Mouse (Mus musculus) left cerebral cortex, adult 18-20 months (tissue): ENCODE data around the gene Sox6. TPM values are rescaled to one million over a fixed set of nuclear protein-coding genes. Genes with fewer than 3 reads are reported as not detected.
"Not testable (repeated sequence)": the region's sequence is repeated elsewhere in the genome, so short reads cannot be mapped to it uniquely, and the experiment has no call there.

Experiments used
- DNase-seq, 2 experiments: peaks; one replicate each; pipeline ENCODE4 v3.0.0; 2021 to 2022; ENCODE audit warnings: low spot score in 2 of 2, mixed read lengths in 1 of 2
- total RNA-seq, 2 experiments: library from RNA; stranded (reverse); gene quantifications; 2 replicates each; pipeline ENCODE4 v1.2.3; 2021

The Sox6 gene
- total RNA-seq, 2 experiments from 2014 or later, result 25.9 to 34.4 TPM

DNA sequence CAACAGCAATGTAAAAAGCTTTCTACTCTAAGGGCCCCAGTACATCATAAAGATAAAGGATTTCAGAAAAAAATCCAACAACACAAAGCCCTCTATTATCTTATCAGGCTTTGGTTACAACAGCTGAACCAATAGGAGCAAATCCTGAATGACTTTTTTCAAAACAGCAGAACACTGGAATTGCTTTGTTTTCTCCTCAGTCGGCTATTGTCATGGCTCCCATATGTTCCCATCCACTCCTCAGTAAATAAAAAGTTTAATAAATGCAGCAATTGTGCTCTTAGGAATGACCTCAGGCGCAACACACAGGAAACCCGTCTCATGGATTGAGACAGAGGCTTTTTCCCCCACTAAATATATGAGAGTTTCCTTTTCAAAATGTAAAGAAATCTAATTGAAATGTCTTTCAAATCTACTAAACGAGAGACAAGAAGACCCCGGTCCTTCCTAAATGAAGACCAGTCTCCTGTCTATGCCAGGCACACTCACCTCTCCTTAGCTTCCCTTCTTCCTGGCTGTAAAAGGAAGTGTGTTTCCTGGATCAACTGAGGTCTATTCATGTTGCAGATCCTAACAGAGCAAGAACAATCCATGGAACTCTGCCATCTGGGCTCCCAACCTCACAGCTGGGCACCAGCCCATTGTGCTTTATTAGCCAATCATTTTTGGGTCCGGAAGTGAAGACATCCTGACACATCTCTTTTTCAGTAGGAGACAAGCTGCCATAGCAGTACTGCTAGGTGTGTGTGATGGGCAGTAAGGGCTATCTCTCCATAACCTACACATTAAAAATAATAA is 369.2 kb downstream of the Sox6 start:
- no peak for DNase-seq

DNA sequence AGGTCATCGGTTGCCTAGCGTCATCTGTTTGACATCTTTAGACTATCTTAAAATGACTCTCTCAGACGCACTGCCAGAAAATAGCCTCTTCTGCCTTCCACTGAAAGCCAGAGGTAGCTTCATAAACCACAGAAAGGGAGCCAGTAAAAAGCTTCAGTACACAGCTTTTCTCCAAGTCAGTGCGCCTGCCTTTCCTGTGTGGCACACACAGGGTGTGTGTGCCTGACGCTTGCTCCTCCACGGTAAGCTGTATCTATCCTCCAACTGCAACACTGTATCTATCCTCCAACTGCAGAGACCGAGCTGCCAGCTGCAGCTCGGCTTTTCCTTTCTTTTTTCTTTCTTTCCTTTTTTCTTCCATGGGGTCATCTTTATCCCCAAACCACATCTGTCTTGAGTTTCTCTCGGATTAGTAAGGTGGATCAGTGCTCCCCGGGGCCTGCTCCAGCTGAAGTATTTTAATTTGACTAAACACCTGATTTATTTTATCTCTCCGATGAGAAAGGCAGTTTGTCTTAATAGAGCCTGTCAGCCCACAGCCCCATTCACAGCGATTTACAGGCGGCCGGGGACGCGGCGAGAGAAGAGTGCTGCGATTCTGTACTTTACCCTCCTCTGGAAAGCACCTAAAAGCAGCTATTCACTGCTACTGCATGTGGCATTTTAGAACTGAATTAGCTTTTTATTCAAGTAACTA is 371.8 kb downstream of the Sox6 start:
- DNase-seq, result no peak

DNA sequence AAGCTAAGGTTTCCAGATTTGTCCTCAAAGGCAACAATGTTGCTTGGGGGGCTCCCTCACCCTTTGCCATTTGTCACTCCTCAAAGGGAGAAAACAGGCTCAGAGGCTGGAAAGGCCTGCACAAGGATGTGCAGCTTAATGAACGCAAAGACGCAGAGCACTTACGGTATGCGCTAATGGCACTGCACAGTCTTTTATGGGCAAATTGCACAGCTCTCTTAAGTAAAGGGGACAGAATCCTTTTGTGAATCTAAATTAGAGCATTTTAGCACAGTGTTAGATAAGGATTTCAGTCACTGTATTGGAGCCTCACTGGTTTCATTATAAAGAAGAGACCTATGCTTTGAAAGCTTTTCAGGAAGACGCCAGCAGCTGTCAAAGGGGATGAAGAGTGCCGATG is 375.2 kb downstream of the Sox6 start:
- no peak for DNase-seq

DNA sequence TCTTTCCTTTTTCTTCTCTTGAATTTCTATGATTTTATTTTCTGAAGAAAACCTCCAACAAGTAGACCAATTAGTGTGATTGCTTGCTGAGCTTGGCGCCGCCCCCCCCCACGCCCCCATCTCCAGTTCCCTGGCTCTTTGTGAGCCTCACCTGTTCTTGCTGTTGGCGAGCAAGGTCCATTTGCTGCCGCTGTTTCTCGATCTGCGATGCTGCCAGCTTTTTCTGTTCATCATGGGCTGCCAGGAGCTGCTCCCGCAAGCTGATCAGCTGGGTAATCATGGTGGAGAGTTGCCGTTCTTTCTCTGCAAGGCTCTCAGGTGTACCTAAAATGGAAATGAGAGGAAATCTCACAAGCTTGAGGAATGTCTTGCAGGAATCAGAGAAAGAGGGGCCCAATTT is 376.5 kb downstream of the Sox6 start:
- no peak for DNase-seq

DNA sequence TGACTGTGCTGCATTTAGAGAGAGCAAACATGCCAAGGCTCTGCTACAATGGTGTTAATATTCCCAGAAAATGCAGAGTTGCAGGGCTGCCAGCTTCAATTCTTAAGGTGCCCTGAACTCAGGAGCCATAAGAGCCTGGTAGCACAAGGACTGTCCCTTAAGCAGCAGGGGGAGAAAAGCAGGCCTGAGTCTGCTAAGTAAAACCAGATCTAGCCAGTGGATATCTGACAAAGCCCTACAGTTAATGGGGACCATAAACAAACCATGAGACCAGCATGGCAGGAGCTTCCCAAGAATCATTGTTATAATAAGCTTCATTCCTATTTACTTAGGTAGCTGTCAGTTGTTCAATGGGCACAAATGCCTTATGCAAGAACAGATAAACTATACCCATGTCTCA is 391.9 kb downstream of the Sox6 start:
- DNase-seq, result no peak

DNA sequence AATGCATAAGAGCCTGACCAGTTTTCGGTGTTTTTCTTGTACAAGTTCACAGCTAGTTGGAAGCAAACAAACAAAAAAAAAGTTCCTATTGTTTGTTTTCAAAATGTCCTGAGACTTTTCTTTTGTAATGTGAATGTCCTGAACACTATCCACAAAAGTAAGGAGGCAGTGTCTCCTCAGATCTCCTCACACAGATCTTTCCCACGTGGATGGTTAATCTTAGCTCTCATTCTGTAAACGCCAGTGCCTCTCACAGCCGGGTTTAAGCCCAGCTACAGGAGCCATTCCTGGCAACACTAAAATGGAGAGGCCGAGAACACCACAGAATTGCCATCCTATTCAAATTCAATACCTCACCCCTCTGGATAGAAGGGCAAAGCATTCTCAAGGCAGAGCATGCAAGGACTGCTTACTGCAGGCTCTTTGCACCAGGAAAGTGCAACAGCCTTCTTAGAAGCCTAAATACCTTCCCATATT is 392.6 kb downstream of the Sox6 start:
- no peak for DNase-seq

DNA sequence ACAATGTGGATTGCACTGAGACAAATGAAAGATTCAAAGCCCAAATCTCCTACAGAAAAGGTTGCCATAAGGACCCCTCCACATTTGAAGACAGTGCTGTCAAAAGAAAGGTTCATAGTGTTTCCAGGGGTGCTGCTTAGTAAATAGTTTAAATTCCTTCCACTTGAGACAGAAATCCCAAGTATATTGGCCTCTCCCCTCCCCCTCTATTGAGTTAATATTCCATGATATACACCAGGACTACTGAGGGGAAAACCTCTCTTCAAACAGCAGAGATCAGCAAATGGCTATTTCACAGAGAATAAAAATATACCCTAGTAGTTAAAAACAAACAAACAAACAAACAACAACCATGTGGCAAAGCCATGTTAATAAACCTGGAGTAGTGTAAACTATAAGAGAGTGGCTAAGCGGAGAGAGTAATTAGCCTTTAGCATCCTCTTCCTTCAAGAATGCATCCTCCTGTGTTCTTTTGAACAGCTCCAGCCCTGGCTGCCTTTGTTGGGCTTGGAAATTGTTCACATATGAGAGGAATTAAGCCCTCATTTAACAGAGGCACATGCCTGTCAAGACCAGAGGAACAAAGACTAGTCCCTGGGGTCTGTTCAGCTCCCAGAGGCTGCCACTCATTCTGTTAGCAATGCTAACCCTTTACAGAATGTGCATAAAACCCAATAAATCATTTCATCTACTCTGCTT is 393.2 kb downstream of the Sox6 start:
- no peak for DNase-seq

DNA sequence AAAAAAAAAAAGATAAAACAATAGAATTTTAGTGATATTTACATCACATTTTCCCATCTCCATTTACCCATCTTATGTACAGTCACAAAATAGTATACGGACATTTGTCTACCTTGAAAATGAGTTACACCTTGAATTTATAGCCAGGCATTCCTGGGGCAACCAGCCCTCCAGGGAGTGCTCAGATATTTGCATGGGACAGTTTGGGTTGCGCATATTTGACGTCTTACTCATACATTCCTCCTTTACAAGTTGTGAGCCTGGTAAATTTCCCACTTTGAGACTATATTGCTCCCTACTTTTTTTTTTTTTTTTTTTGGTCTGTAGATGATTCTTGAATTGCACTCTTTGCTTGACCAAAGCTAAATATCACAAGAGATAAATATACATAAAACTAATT is 407.9 kb downstream of the Sox6 start:
- no peak for DNase-seq

DNA sequence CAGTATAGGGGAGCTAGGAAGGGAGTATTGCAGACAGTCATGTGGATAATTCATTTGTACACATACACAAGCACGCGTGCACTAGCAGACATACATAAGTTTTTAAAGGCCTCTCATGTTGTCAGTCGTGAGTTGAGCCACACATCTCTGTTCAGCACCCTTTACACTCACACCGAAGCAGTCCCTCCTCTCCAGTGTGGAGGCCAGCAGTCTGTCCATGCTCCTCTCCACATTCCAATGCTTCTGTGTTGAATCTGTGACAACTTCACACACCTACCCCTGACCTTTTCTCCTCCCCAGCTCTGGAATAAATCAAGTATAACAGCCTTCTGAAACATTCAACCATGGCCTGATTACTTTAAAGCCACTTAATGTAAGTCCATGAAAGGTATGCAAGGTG is 408.3 kb downstream of the Sox6 start:
- DNase-seq, result no peak

DNA sequence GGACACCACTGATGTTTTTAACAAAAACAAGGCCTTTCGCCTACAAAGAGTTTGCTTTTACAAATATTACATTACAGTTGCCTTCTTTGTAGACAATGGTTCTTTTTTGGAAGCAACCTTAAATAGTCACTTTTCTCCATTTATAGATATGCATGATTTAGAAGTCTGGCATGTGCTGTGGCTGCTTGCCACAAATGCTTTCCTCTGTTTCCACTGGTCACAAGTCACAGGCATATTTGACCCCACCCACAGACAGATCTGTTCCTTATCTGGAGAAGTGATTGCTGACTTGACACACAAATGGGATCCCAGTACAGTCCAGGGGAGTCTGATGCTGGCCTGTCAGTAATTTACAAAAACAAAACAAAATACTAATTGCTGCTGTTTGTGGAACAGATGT is 409.8 kb downstream of the Sox6 start:
- no peak for DNase-seq

DNA sequence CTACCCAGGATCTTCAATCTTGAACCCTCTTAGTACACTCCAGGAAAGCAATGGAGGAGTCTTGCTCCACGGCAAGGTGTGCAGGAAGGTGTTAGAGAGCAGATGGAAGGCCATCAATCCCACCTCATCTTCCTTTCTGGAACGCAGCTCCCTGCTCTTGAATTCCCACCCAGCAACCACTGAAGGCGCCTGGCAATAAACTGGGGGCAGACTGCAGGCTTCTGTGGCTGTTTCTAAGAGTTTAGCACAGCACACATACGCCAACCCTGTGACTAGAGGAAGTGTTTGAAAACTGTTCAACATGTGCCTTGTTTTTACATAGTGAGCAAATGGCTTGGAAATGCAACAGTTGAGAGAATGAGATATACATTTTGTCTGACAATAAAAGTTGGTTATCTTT is 412.6 kb downstream of the Sox6 start:
- DNase-seq, result no peak

DNA sequence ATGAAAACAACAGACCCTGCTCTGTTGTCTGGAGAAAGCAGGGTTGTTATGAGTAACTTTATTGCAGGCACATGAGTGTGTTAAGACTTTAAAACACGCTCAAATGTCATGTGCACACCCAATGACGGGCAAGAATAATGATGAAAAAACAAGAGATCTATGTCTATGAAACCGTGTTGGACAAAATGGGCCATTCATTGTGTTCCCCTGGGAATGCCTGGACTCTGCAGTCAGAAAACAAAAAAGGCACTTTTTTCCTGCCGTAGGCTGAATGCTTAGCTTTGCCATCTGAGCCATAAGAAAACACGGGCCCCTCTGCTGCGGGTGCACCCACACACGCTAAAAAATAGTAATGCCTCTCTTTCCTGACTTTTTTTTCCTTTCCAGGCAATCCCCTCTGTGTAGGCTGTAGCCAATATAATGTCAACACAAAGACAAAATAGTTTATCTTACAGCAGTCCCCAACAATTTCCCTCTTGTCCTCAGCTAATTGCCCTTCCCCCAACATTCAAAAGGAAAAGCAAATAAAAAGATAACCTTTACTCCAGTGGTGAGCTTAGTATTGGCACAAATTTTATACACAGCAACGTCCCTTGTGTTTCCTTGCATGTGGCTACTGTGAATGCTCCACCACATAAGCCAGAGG is 413.6 kb downstream of the Sox6 start:
- peak in 1 of 2 experiments; percentile 5 for DNase-seq

DNA sequence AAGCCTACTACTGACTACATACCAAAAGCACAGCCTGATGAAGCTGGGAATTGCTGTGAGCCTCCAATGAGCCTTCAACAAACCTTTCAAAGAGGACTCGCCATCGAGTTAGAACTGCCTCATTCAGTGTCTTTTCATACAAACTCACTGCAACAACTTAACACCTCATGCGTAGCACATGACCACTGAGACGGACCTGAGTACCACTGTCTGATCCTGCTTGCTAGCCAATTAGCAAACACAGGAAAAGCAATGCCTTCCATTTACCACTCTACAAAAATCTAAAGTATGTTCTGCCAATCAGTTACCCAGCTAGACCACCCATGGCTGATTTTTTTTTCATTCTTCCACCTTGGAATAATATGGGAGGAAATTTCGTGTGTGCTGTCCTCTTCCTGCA is 414.1 kb downstream of the Sox6 start:
- DNase-seq, result no peak

DNA sequence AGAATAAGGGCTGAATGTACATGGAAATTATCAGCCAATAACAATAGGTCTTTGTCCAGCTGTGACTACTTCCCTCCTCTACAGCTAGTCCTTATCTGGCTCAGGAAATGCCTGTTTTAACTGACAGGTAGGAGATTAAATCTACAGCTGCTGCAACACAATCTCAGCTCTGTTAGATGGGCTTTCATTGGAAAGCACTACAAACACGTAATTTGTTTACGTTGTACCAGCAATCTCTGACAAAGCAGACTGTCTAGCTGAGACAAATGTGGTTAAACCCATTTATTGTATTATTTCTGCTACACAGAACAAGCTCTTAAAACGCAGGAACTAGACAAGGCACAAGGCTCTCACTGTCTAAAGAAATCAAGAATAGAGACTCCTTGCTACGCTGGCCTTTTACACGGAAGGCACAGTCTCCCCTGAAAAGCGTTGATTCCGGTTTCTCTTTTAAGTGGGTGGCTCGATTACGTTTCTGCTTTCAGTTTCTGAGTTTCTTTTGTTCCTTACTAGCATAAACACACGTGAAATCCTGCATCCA is 422.8 kb downstream of the Sox6 start:
- no peak for DNase-seq

DNA sequence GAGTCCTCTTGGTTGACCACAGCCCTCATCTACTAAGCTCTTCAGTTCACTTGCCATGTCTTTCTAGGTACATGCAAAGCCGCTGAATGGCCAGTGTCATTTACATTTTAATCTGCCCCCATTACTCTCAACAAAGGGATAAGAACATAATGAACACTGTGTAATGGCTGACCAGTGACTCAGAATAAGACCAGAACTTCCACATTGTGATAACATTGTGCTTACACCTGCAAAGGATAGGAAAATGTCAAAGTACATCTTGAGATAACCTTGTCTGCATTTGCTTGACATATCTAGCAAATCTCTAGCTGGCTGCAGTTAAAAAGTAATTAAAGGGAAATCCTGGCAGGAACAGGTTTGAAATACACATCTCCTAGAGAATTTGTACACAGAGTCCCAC is 431.1 kb downstream of the Sox6 start:
- DNase-seq, result no peak

DNA sequence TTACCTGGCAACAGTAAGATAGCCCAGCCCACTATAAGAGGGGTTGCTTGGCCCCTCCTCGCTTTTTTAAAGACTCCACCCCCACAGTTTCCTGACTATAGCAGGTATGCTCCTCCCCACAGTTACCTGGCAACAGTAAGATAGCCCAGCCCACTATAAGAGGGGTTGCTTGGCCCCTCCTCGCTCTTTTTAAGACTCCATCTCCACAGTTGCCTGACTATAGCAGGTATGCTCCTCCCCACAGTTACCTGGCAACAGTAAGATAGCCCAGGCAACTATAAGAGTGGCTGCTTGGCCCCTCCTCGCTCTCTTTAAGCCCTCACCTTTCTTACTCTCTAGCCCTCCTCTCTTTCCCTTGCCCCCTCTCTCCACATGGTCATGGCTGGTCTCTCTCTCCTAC is 432.5 kb downstream of the Sox6 start:
- not testable (repeated sequence) for DNase-seq

DNA sequence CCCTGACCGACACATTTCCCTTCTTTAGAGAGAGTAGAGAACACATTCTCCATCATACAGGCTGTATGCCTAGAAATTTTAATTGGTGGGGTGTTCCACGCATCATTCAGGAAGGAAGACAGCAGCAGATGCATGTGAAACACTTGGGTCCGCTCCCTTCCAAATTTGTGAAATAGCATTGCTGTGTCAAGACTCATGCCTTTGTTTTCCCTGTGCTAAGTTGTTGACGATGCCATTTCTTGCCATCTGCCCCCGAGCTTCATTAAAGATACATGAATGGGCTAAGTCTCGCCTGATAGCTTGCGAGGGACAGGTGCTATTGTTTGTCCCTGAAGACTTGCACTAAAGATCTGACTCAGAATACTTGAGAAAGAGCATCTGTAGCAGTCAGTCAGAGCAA is 433.7 kb downstream of the Sox6 start:
- DNase-seq, result no peak

DNA sequence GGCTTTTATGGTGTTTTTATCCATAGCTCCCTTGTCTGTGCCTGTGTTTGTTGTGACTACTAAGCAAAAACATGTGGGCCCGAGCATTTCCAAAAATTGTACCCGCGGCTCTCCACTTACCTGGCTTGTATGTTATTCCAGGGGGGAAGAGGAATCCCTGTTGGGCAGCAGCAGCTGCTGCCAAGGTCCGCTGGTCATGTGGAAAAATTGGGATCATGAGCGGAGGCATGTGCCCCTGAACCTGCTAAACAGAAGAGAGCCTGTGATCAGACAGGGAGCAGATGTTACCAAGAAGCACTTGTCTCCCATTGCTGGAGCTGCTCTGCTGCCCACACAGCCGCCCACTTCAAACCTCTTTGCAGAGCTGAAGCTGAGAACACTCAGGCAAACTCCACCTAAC is 441.2 kb downstream of the Sox6 start:
- peak; percentile 24 to 57 for DNase-seq

DNA sequence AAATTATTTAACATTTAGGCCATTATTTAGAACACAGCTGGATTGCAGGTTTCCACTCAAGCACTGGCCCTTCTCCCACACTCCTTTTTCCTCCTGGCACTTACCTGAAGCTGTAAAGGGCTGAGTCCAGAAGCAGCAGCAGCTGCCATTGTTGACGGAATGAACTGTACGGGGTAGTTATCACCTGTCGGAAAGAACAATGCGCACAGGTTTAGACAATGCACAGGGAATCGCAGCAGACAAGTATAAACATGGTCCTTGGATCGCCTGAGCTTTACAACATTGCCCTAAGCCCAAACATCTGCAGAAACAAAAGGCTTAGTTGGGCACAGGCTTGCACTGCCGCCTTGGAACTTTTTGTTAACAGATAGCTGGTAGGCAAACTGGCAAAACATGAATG is 458.1 kb downstream of the Sox6 start:
- DNase-seq, result no peak

DNA sequence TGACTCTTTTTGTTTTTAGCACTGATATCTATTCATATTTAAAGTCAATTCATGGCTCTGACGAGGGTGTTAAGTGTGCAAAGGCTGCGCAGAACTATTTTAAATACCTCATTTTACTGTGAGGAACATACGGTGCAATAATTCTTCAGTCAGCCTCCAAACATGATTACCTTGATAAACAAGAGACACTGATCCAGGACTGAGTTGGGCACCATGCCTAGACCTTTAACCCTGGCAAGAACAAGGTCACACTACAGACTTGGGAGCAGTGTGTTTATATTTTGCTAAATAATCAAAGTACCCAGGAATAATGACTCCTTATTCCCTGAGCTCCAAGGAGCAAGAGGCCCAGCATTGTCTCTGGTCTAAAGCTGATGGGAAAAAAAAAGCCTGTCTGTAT is 458.8 kb downstream of the Sox6 start:
- no peak for DNase-seq

DNA sequence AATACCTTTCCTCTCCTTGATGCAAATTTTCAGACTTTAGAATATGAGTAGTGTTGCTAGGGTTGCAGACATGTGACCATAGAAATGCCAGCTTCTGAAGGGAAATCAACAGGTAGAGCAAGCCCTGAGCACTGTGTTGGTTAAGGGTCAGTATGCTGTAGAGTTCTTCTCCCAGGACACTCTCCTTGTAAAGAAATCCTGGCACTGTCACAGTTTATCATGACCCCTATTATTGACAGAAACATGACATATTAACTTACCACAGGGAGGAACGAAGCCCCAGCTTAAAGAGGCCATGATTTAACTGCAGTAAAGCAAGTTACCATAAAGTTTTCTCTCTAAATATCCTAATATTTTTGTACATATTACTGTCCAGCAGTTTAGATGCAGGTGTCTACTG is 462.2 kb downstream of the Sox6 start:
- DNase-seq, result no peak
